15 mouse cellular contexts compared by ENCODE assay signal in genomic region chrX:129309380-129309779, GRCm38 (mm10).
"Had no signal": no experiment of that assay in that cellular context is flagged by ENCODE, and none has a peak within 500 bp of the region (broad histone marks: within the 10 kb centered on the region; RNA-seq: fewer than 3 reads in every experiment).

No protein-coding gene starts in this region.

- ATAC-seq: liver, postnatal 0 days; midbrain, embryonic 13.5 days; midbrain, embryonic 15.5 days had no signal

- H3K27me3 ChIP-seq: liver, embryonic 13.5 days; liver, embryonic 15.5 days; megakaryocyte, embryonic 14.5 days; midbrain, embryonic 13.5 days; midbrain, embryonic 15.5 days; neural tube, embryonic 12.5 days; stomach, embryonic 15.5 days had no signal

- H3K27ac ChIP-seq: liver, embryonic 13.5 days; liver, embryonic 15.5 days; macrophage; midbrain, embryonic 13.5 days; midbrain, embryonic 15.5 days; neural tube, embryonic 12.5 days; stomach, embryonic 15.5 days; stomach, postnatal 0 days had no signal

- H3K4me3 ChIP-seq: liver, embryonic 13.5 days; liver, embryonic 15.5 days; megakaryocyte, embryonic 14.5 days; midbrain, embryonic 13.5 days; midbrain, embryonic 15.5 days; neural tube, embryonic 12.5 days; stomach, embryonic 15.5 days had no signal

- H3K9ac ChIP-seq: liver, embryonic 13.5 days; liver, embryonic 15.5 days; liver, postnatal 0 days; midbrain, embryonic 13.5 days; midbrain, embryonic 15.5 days; neural tube, embryonic 12.5 days; stomach, embryonic 15.5 days had no signal

- H3K4me2 ChIP-seq: liver, embryonic 13.5 days; liver, embryonic 15.5 days; midbrain, embryonic 11.5 days; midbrain, embryonic 13.5 days; midbrain, embryonic 15.5 days; neural tube, embryonic 12.5 days; stomach, embryonic 15.5 days had no signal

- H3K36me3 ChIP-seq: liver, embryonic 13.5 days; liver, embryonic 15.5 days; midbrain, embryonic 13.5 days; midbrain, embryonic 15.5 days; neural tube, embryonic 12.5 days; stomach, embryonic 15.5 days had no signal

- H3K9me3 ChIP-seq: liver, embryonic 13.5 days; liver, embryonic 15.5 days; megakaryocyte, embryonic 14.5 days; midbrain, embryonic 13.5 days; midbrain, embryonic 15.5 days; neural tube, embryonic 12.5 days; stomach, embryonic 15.5 days had no signal

- DNase-seq: liver, embryonic 13.5 days; liver, postnatal 0 days; right cerebral cortex, postnatal 14 days; thymus, adult 2 months; thymus, postnatal 25 days; thymus, postnatal 4 days had no signal

- H3K4me1 ChIP-seq: liver, embryonic 13.5 days; liver, embryonic 15.5 days; megakaryocyte, embryonic 14.5 days; midbrain, embryonic 13.5 days; midbrain, embryonic 15.5 days; neural tube, embryonic 12.5 days; stomach, embryonic 15.5 days had no signal
